Comparison of ENCODE assay signal across 22 mouse cellular contexts in the genomic region with DNA sequence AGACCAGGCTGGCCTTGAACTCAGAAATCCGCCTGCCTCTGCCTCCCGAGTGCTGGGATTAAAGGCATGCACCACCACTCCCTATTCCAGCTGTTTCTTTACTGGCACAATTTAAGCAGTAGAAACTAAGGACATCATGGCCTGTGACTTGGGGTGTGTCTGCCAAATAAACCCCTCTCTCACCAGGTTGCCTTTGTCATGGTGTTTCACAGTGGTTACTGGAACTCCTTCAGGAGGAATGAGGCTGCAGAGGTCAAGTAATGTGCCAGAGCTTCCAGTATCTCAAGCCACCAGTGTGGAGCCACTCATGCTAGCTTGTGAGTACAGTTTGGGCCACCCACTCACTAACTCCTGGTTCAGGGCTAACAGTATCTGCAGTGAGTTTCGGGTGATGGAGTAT.
"Had no signal": no experiment of that assay in that cellular context is flagged by ENCODE, and none has a peak within 500 bp of the region (broad histone marks: within the 10 kb centered on the region; RNA-seq: fewer than 3 reads in every experiment).

No protein-coding gene starts in this region.

- DNase-seq: kidney, adult 8-10 months; kidney, postnatal 36 days; left cerebral cortex, postnatal 4 days; liver; lung, adult 18-20 months; lung, postnatal 10 days; lung, postnatal 36 days; retina, postnatal 1 day; right cerebral cortex, postnatal 25 days; spleen, adult 18-20 months; thymus, postnatal 25 days had no signal

- H3K4me2 ChIP-seq: limb, embryonic 13.5 days; liver, embryonic 12.5 days; liver, embryonic 15.5 days; lung, embryonic 15.5 days; midbrain, embryonic 13.5 days; neural tube, embryonic 13.5 days; stomach, embryonic 15.5 days had no signal

- H3K27me3 ChIP-seq: limb, embryonic 13.5 days; liver, embryonic 12.5 days; liver, embryonic 15.5 days; lung, embryonic 15.5 days; midbrain, embryonic 13.5 days; neural tube, embryonic 13.5 days; stomach, embryonic 15.5 days had no signal

- H3K9me3 ChIP-seq: limb, embryonic 13.5 days; liver, embryonic 12.5 days; liver, embryonic 15.5 days; lung, embryonic 15.5 days; megakaryocyte, embryonic 14.5 days; midbrain, embryonic 10.5 days; midbrain, embryonic 13.5 days; neural tube, embryonic 13.5 days; stomach, embryonic 15.5 days had no signal

- H3K4me3 ChIP-seq: limb, embryonic 13.5 days; liver, embryonic 12.5 days; liver, embryonic 15.5 days; lung, embryonic 15.5 days; megakaryocyte, embryonic 14.5 days; midbrain, embryonic 10.5 days; midbrain, embryonic 13.5 days; myocyte; neural tube, embryonic 13.5 days; stomach, embryonic 15.5 days had no signal

- ATAC-seq: liver, embryonic 12.5 days; midbrain, embryonic 13.5 days; midbrain, embryonic 16.5 days had no signal

- H3K27ac ChIP-seq: limb, embryonic 13.5 days; liver, embryonic 12.5 days; liver, embryonic 15.5 days; lung, embryonic 15.5 days; midbrain, embryonic 10.5 days; midbrain, embryonic 13.5 days; neural tube, embryonic 13.5 days; stomach, embryonic 15.5 days had no signal

- H3K36me3 ChIP-seq: limb, embryonic 13.5 days; liver, embryonic 12.5 days; liver, embryonic 15.5 days; lung, embryonic 15.5 days; midbrain, embryonic 10.5 days; midbrain, embryonic 13.5 days; neural tube, embryonic 13.5 days; stomach, embryonic 15.5 days had no signal

- H3K9ac ChIP-seq: limb, embryonic 13.5 days; liver, embryonic 12.5 days; liver, embryonic 15.5 days; lung, embryonic 15.5 days; midbrain, embryonic 13.5 days; neural tube, embryonic 13.5 days; stomach, embryonic 15.5 days had no signal

- H3K4me1 ChIP-seq: liver, embryonic 12.5 days; liver, embryonic 15.5 days had no signal
